Mouse (Mus musculus) small intestine, adult 2 months (tissue): ENCODE results near the gene Cacna2d4.

Source experiments
- CTCF ChIP-seq: fragments of 200-500 bp; IDR thresholded peaks from 2 replicates; pipeline ENCODE4 v1.5.1; 2012; ENCODE audit warnings: low read depth, mild to moderate bottlenecking, control low read depth, inconsistent platforms, low read length, moderate library complexity, mixed read lengths; ENCODE audit not compliant: insufficient replicate concordance, insufficient read length; ENCODE audit errors: extremely low read depth
- POLR2A ChIP-seq: fragments of 200-500 bp; IDR thresholded peaks from 2 replicates; pipeline ENCODE4 v1.6.1; 2012; ENCODE audit warnings: low read depth, mild to moderate bottlenecking, control low read depth, inconsistent platforms, low read length, moderate library complexity

- TF ChIP-seq CTCF (no peak), POLR2A (no peak)
Measured at GRCm38 (mm10) chr6:119307867-119308413, 71.6 kb downstream of the Cacna2d4 start.
